Mouse (Mus musculus): ENCODE data around the gene Pkd1.

Pkd1 gene

DNA sequence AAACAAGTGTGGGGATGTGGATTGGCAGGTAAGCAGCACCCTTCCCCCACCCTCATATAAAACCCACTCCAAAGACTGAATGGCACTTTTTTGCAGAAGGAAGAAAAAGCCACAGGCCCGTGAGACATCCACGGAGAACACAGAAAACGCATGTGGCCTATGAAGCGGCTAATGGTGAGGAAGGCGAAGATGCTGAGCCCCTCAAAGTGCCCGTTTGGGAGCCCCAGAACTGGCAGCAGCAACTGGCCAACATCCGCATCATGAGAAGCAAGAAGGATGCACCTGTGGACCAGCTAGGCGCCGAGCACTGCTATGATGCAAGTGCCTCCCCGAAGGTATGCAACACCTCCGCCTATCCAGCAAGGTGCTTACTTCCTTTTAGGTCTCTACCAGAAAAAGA, 84.2 kb downstream of the Pkd1 start:
- H3K36me3 ChIP-seq (ENCODE audit: control insufficient read depth, insufficient read depth, low read length, poor library complexity, severe bottlenecking): no peaks in the 10 kb centered on the region
- H3K27me3 ChIP-seq (ENCODE audit: control insufficient read depth, insufficient read depth, low read length, poor library complexity, severe bottlenecking): no peaks in the 10 kb centered on the region

GRCm38 (mm10) chr17:24635024-24635423, 85.4 kb downstream of the Pkd1 start:
- no peaks in the 10 kb centered on the region for H3K27me3 ChIP-seq (ENCODE audit: control insufficient read depth, insufficient read depth, low read length, poor library complexity, severe bottlenecking)
- no peaks in the 10 kb centered on the region for H3K36me3 ChIP-seq (ENCODE audit: control insufficient read depth, insufficient read depth, low read length, poor library complexity, severe bottlenecking)
- DNase-seq (ENCODE audit: low read depth, low spot score): no peak

More for the DNA sequence above, 84.2 kb downstream of the Pkd1 start:
- DNase-seq (ENCODE audit: low read depth, low spot score): no peak

- DNase-seq (ENCODE audit: low read depth, low spot score): no peak
- Histone ChIP-seq H3K36me3 (ENCODE audit: control insufficient read depth, insufficient read depth, low read length, poor library complexity, severe bottlenecking) (no peaks in the 10 kb centered on the region), H3K27me3 (ENCODE audit: control insufficient read depth, insufficient read depth, low read length, poor library complexity, severe bottlenecking) (no peaks in the 10 kb centered on the region)
Measured at GRCm38 (mm10) chr17:24635694-24636093, 86.1 kb downstream of the Pkd1 start.

- no peaks in the 10 kb centered on the region for H3K27me3 ChIP-seq (ENCODE audit: control insufficient read depth, insufficient read depth, low read length, poor library complexity, severe bottlenecking)
- no peak for DNase-seq (ENCODE audit: low read depth, low spot score)
- H3K36me3 ChIP-seq (ENCODE audit: control insufficient read depth, insufficient read depth, low read length, poor library complexity, severe bottlenecking): no peaks in the 10 kb centered on the region
Measured at GRCm38 (mm10) chr17:24636781-24637481, 87.3 kb downstream of the Pkd1 start.

GRCm38 (mm10) chr17:24638214-24638613, 88.6 kb downstream of the Pkd1 start:
- H3K36me3 ChIP-seq (ENCODE audit: control insufficient read depth, insufficient read depth, low read length, poor library complexity, severe bottlenecking): no peaks in the 10 kb centered on the region
- no peak for DNase-seq (ENCODE audit: low read depth, low spot score)
- no peaks in the 10 kb centered on the region for H3K27me3 ChIP-seq (ENCODE audit: control insufficient read depth, insufficient read depth, low read length, poor library complexity, severe bottlenecking)

DNA sequence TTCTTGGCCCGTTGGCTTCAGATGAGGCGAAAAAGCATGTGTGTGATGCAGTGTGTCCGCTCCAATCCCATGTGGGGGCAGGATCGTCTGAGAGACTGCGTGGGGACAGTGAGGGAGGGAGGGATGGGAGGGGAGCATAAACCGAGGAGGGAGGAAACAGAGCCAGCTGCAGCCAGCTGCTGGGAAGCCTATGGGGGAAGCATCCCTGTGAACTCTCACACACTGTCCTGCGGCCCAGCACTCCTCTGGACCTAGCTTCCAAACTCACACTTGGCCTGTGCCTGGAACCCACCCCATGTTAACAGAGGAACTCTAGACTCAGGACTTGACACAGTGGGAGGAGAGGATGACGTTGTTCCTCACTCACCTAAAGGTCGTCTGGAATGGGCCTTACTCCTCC, 89.2 kb downstream of the Pkd1 start:
- no peaks in the 10 kb centered on the region for H3K27me3 ChIP-seq (ENCODE audit: control insufficient read depth, insufficient read depth, low read length, poor library complexity, severe bottlenecking)
- DNase-seq (ENCODE audit: low read depth, low spot score): no peak
- H3K36me3 ChIP-seq (ENCODE audit: control insufficient read depth, insufficient read depth, low read length, poor library complexity, severe bottlenecking): no peaks in the 10 kb centered on the region

DNA sequence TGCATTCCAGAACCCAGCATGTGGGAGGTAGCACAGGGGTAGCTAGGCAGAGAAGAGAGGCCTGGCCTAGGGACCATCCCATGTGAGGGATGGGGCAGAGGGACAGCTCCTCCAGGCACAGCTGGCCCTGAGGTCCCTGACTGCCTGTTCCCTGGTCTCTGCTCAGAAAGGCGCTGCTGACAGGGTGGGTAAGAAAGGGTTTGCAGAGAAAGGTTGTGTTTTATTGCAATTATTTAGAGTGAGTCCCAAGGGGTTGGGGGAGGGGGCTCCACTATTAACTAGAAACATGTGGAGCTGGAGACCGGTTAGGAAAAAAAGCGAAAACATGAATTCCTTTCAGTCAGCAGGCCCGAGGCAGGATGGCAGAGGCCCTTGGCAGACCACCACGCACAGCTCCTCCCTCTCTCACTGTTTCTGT, 89.9 kb downstream of the Pkd1 start:
- H3K27me3 ChIP-seq (ENCODE audit: control insufficient read depth, insufficient read depth, low read length, poor library complexity, severe bottlenecking): no peaks in the 10 kb centered on the region
- DNase-seq (ENCODE audit: low read depth, low spot score): no peak
- no peaks in the 10 kb centered on the region for H3K36me3 ChIP-seq (ENCODE audit: control insufficient read depth, insufficient read depth, low read length, poor library complexity, severe bottlenecking)

DNA sequence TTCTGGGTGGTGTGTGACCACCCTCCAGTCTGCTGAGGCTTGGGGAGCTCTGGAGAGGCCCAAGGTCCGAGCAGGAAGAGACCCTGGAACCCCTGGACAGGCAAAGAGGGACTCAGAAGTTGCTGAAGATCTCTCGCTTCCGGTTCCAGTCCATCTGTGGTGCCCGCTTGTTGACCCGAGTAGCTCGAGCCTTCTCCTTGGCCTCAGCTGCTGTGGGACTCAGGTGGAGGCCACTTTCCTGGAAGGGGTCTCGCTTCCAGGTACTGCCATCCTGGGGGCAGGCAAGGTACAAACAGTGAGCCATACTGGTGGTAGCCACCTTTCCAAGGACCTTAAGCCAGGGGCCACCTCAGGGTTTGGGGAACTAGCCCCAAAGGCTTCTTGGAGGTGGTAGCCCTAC, 90.5 kb downstream of the Pkd1 start:
- no peak for DNase-seq (ENCODE audit: low read depth, low spot score)
- H3K27me3 ChIP-seq (ENCODE audit: control insufficient read depth, insufficient read depth, low read length, poor library complexity, severe bottlenecking): no peaks in the 10 kb centered on the region
- no peaks in the 10 kb centered on the region for H3K36me3 ChIP-seq (ENCODE audit: control insufficient read depth, insufficient read depth, low read length, poor library complexity, severe bottlenecking)

GRCm38 (mm10) chr17:24640581-24640980, 90.9 kb downstream of the Pkd1 start:
- Histone ChIP-seq H3K36me3 (ENCODE audit: control insufficient read depth, insufficient read depth, low read length, poor library complexity, severe bottlenecking) (no peaks in the 10 kb centered on the region), H3K27me3 (ENCODE audit: control insufficient read depth, insufficient read depth, low read length, poor library complexity, severe bottlenecking) (no peaks in the 10 kb centered on the region)
- DNase-seq (ENCODE audit: low read depth, low spot score): no peak

DNA sequence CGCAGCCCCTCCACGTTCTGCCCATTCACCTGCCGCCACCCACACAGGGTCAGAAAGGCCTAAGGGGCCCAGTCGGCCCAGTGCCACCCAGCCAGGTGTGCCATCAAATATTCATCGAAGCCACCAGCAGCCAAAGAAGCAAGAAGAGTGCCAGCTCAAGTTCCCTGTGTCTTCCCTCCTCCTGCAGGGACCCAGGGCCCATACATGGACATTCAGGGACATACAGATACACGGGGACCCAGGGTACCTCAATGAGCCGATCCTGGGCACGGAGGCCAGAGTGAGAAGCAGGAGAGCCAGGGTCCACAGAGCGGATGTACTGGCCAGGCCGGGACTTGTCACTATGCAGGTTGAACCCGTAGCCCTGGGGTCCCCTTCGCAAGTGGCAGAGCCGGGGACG, 92.3 kb downstream of the Pkd1 start:
- no peaks in the 10 kb centered on the region for H3K27me3 ChIP-seq (ENCODE audit: control insufficient read depth, insufficient read depth, low read length, poor library complexity, severe bottlenecking)

DNA sequence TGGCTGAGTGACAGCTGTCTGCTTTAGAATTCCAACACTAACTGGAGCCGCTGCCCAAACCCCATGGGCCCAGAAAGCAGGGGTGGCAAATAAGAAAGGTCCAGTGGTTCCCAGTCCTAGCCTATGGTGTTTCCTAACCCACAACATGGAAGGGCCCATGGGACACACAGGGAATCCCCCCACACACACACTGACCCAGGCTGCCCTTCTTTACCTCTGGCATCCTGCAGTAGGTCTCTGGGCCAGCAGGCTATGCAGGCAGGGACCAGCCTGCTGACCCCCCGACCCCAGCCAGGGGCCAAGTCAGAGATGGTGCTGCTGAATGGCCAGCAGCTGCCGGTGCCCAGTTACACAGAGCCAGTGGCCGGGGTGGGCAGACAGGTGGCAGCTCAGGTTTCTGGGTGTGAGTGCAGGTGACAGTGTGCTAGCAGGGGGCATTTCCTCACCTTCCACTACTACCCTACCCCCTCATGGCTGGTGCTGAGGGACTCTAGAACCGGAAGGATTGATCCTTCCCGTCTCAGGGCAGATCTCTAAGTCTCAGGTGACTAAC, 93.2 kb downstream of the Pkd1 start:
- no peaks in the 10 kb centered on the region for H3K27me3 ChIP-seq (ENCODE audit: control insufficient read depth, insufficient read depth, low read length, poor library complexity, severe bottlenecking)
- DNase-seq (ENCODE audit: low read depth, low spot score): no peak
- no peaks in the 10 kb centered on the region for H3K36me3 ChIP-seq (ENCODE audit: control insufficient read depth, insufficient read depth, low read length, poor library complexity, severe bottlenecking)

More for the DNA sequence above, 92.3 kb downstream of the Pkd1 start:
- no peak for DNase-seq (ENCODE audit: low read depth, low spot score)
- H3K36me3 ChIP-seq (ENCODE audit: control insufficient read depth, insufficient read depth, low read length, poor library complexity, severe bottlenecking): no peaks in the 10 kb centered on the region

DNA sequence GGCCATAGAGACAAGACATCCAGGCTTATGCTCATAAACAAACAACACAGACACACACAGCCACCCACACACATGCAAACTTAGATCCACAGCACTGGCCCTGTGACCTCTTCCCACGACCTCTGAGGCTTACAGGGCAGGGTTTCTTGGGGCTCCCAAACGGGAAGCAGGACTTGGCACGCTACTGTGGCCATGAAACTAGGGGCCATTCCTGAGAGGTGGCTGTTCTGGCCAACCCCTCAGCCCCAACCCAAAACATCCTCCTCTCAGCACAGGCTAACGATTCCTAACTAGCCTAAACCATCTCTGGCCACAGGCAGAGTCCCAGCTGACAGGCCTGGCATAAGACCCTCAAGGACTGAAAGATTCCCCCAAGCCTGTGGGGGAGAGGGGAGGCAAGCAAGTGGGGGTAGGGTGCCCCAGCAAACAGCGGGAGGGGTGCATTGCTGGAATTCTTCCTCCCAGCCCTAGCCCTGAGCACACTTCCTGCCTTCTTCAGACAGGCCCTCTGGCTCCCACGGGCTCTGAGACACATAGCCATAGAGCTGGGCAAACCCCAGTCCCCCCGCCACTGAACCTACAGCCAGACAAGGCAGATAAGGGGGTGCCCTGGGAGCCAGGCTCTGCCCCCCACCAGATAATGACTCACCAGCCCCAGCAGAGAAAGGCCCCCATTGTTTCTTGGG, 94.5 kb downstream of the Pkd1 start:
- Histone ChIP-seq H3K27me3 (ENCODE audit: control insufficient read depth, insufficient read depth, low read length, poor library complexity, severe bottlenecking) (no peaks in the 10 kb centered on the region), H3K36me3 (ENCODE audit: control insufficient read depth, insufficient read depth, low read length, poor library complexity, severe bottlenecking) (no peaks in the 10 kb centered on the region)
- no peak for DNase-seq (ENCODE audit: low read depth, low spot score)

DNA sequence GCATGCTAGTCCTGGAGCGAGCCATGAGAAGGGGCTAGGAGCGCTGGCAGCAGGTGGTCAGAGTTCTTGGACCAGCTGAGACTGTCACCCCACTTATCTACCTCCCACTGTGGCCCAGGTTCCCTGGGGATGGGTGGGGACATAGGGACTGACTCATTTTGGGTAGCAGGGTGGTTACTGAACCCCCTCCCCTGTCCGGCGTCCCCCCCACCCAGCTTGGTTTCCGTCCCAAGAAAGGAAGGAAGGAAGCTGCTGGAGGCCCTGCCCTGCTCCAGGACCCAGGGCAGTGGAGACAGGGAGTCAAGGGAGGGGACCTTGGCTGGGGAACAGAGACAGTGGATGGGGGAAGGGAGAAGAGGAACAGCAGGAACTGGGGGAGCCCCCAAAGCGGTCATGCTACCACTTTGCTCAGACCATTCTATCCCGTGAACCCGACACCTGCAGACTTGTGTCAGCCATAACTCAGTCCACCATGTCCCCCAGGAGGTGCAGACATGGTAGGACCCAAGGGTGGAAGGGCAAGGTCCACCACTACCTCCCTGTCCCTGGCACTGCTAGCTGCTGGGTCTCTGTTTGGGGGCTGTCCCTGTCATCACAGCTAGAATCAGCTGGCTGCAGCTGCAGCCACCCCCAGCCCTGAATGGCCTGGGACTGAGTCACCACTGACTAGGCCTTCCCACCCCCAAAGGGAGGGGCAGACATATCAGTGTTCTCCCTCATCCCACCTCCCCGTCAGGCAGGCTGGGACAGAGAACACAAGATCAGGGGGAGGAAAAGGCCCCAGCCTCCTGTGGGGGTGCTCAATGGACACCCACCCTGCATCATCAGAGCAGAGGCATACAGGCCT, 95.5 kb downstream of the Pkd1 start:
- DNase-seq (ENCODE audit: low read depth, low spot score): no peak
- H3K36me3 ChIP-seq (ENCODE audit: control insufficient read depth, insufficient read depth, low read length, poor library complexity, severe bottlenecking): no peaks in the 10 kb centered on the region
- H3K27me3 ChIP-seq (ENCODE audit: control insufficient read depth, insufficient read depth, low read length, poor library complexity, severe bottlenecking): no peaks in the 10 kb centered on the region

GRCm38 (mm10) chr17:24645916-24646315, 96.3 kb downstream of the Pkd1 start:
- DNase-seq (ENCODE audit: low read depth, low spot score): no peak
- no peaks in the 10 kb centered on the region for H3K36me3 ChIP-seq (ENCODE audit: control insufficient read depth, insufficient read depth, low read length, poor library complexity, severe bottlenecking)

More at GRCm38 (mm10) chr17:24645916-24646315, 96.3 kb downstream of the Pkd1 start:
- H3K27me3 ChIP-seq (ENCODE audit: control insufficient read depth, insufficient read depth, low read length, poor library complexity, severe bottlenecking): no peaks in the 10 kb centered on the region

Measured in splenic B cell, adult 2 months (primary cell).